Mouse (Mus musculus): ENCODE results near the gene Srp9.

The Srp9 gene

DNA sequence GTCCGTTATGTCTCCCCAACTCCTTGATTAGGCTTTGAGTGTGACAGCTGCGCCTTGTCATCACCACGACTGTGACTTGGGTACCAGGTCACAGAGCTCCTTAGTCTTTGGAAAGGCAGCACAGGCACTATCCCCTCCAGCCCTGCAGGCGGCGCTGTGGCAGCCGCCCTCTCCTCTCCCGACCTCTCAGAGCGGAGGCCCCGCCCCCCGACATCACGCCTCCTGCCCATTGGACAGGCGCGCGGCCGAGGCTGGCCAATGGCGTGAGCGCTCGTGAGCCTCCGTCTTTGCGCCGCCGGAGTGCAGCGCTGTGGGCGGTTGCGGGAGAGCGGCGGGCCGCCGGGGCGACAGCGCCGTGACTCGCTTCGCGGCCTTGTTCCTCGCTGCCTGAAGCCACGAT is at the start of gene Srp9:
Gene Srp9, plus strand, starts transcription at position 232 of the 400 bp plus-strand sequence.
- peak; percentile 93 for DNase-seq (ENCODE audit: extremely low read depth, insufficient read length, low spot score)

DNA sequence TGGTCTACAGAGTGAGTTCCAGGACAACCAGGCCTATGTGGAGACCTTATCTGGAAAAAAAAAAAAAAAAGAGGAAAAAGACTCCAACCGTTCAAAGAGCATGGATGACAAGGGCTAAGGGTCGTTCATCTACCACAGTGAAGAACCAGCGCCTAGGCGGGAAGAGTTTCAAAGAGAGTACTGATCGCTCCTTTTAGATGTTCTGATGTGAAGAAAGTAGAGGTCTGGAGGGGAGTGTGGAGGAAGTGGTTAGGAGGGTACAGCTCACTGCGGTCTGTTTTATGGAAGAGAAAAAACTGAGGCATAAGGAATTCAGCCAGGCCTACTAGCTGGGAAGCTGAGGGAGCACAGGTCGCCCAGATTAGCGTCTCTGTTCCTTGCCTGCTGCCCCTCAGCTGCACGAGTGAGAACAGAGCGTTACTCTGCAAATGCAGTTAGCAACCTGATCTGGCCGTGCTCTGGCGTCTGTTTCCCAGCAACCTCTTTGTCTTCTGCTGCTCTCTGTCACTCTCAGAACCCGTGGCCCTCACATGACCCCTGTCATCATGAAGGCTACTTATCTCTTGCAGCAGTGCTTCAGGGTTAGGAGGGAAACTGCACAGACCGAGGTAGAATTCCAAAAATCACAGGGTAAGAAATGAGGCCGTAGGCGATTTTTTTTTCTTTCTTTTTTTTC is 42.7 kb upstream of the Srp9 start:
- DNase-seq (ENCODE audit: extremely low read depth, insufficient read length, low spot score) = no peak

- DNase-seq (ENCODE audit: extremely low read depth, insufficient read length, low spot score) = no peak
Measured at GRCm38 (mm10) chr1:182083459-182083858, 41.1 kb upstream of the Srp9 start.

DNA sequence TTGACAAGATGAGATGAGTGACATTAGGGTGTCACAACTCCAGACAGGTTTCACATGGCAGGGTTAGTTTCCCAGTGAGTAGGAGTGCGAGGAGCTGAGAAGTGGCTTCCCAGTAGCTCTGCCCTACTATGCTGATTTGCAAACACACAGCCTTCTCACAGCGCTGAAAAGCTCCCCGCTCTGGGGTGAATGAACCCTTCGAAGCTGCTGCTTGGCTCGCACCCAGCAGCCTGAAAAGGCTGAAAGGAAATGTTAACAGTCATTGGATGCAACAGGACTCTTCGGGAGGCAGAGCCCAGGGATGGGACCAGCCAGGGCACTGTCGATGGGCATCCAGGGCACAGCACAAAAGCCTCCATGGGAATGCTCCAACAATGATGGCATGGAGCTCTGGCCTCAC is 37.8 kb upstream of the Srp9 start:
- no peak for DNase-seq (ENCODE audit: extremely low read depth, insufficient read length, low spot score)

- DNase-seq (ENCODE audit: extremely low read depth, insufficient read length, low spot score) = no peak
Measured at GRCm38 (mm10) chr1:182087351-182087750, 37.2 kb upstream of the Srp9 start.

DNA sequence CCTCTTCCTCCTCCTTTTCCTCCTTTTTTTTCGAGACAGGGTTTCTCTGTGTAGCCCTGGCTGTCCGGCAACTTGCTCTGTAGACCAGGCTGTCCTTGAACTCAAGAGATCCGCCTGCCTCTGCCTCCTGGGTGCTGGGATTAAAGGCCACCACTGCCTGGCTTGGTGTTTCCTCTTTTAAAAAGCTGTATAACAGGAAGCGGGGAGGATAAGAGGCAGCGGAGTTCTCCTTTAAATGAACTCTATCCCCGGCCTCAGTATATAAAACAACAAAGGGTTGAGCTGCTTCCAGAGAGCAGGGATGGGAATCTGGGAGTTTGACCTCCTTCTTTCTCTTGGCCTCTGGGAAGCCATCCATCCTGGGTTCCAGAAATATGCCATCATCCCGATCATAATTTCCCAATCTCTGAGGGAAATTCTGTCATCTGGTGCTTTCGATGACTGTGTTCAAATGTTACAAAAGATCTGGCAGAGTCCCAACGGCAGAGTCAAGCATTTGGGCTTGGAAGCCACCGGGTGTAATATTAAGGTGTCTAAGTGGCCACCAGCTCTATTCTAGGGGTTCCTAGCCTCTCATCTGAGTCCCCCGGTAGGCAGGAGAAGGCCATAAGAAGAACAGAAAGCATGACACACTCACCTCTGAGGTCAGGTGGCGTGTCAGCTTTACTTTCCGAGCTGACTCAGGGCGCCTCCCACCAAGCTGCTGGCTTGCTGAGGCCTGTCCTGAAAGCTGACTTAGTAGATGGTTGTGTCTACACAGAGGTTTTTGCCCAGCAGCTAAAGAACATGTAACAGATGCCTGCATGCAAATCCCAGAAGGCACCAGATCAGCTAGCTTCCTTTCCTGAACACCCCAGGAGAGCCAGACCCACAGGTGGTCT is 36.5 kb upstream of the Srp9 start:
- DNase-seq (ENCODE audit: extremely low read depth, insufficient read length, low spot score) = peak; percentile 73

- DNase-seq (ENCODE audit: extremely low read depth, insufficient read length, low spot score) = peak; percentile 50
Measured at GRCm38 (mm10) chr1:182088844-182089418, 35.6 kb upstream of the Srp9 start.

DNA sequence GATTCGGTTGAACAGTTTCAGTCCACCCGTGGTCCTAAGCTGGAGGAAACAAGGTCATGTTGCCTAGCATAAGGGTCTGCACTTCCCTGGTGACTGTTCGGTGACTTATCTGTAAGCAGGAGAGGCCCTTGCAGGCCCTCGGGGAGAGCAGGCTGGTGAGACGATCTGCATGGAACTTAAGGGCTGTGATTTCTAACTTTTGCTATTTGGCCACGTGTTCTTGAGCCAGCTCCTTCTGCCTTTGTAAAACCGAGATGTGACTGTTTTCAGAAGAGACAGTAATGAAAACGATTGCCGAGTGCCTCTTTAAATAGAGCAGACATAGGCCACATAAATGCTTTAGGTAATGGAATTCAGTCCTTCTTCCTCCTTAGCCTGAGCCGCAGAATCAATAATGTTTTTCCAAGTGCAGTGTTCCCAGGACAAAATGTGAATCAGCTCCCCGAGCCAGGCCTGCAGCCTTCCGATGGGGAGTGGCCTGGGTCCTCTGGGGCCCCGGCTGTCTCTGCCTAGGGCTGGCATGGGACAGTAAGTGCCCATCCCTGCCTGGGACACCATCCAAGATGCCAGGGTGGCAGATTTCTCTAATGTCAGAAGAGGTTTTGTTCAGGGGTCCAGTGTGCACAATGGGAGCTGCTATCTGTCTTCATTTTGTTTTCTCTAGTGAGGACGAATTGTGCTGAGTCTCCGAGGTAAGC is 34.8 kb upstream of the Srp9 start:
- DNase-seq (ENCODE audit: extremely low read depth, insufficient read length, low spot score) = peak; percentile 38

- no peak for DNase-seq (ENCODE audit: extremely low read depth, insufficient read length, low spot score)
Measured at GRCm38 (mm10) chr1:182090298-182090677, 34.2 kb upstream of the Srp9 start.

DNA sequence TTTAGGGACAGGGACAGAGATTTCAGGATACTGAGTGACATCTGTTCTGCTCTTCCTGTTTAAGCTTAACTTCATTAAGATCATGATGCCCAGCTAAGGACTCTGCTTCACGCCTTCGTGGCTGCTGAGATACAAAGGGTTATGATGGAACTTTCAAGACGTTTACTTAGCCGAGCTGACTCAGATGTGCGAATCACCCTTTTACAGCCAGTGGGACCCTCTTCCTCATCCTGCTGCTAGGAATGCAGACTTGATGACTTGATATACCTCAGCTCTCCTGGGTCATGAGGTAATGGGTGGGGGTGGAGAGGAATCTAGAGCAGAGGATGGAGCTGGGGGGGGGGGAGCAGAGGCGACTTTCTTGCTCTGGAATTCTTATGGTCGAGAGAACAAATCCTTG is 33.3 kb upstream of the Srp9 start:
- DNase-seq (ENCODE audit: extremely low read depth, insufficient read length, low spot score) = no peak

DNA sequence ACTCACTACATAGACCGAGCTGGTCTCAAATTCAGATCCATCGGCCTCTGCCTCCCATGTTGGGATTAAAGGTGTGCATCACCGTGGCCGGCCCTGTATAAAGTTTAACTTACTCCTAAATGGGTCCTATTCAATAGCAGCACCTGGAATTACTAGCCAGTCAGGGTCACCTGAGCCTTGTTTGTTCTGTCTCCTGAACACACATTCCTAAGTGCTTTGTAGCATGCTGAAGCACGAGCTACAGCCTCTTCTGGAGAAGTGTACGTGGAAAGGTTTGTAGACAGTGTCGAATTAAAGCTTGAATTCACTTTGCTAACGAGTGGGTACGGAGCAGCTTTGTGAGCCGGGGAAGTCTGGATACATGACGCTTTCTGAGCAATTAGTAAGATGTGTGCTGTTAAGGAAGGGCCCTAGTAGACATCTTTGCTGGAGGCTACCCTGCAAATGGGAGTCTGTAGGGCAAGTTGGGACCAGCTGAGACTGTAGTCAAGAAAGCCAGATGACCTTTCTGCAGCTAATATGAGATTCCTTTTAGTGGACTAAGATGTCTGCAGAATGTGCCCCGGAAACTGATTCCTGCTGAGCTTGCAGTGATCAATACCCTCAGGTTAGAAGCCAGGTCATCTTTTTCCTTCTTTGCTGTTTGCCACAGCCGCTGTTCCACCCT is 32.7 kb upstream of the Srp9 start:
- no peak for DNase-seq (ENCODE audit: extremely low read depth, insufficient read length, low spot score)

DNA sequence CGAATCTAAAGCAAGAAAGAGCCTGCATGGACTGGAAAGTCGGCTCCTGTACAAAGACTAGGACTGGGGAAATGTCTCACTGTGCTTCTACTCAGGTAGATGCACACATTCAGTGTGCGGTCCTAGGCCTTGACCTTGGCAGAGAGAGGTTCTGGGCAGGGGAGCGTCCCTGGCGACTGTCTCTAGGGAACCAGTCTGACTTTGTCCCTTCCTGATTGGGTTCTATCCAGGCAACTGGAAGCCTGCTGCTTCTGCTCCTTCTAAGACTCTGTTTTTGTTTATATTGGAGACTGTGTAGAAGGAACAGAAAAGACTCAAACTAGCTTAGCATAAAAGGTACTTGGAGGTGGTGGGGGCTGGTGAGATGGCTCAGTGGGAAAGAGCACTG is 32.1 kb upstream of the Srp9 start:
- DNase-seq (ENCODE audit: extremely low read depth, insufficient read length, low spot score) = no peak

- no peak for DNase-seq (ENCODE audit: extremely low read depth, insufficient read length, low spot score)
Measured at GRCm38 (mm10) chr1:182093407-182093806, 31.1 kb upstream of the Srp9 start.

- no peak for DNase-seq (ENCODE audit: extremely low read depth, insufficient read length, low spot score)
Measured at GRCm38 (mm10) chr1:182094473-182095136, 29.9 kb upstream of the Srp9 start.

DNA sequence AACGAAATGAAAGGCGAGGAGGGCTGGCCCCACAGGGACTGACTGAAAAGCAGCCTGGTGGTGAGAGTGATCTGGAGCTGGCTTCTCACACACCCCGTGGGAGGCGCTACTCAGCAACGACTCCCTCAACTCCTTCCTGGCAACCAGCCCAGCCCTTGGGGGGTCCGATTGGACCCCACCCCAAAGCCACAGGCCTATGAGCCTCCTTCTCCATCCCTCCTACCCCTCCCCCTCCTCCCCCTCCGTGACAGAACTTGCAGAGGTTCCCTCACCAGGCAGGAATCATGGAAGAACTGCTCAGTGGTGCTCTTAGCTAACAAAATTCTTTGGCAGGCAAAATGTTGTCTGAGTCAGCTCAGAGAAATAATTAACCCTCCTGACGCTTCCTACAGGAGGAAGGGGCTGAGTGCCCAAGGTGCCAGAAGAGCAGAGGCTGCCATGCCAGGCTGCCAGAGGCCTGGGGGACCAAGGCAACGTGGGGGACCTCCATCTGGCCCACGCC is 29.2 kb upstream of the Srp9 start:
- peak; percentile 83 for DNase-seq (ENCODE audit: extremely low read depth, insufficient read length, low spot score)

DNA sequence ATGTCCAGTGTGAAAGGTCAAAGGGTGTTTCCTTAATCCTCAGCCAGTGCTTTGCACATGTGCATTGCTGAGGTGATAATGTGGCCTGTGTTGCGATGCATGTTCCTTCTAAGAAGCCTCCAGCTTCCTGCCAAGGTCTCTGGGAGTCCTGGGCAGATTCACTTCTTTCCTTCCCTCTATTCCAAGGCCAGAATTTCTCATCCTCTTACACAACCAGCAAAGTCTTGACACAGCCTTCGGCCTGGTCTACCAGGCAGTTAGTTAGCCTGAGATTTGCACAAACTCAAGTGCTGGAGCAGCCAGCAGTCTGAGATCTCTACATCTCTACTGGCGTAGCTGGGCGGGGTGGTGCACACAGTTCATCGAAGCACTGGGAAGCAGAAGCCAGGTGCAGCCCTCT is 27.8 kb upstream of the Srp9 start:
- no peak for DNase-seq (ENCODE audit: extremely low read depth, insufficient read length, low spot score)

DNA sequence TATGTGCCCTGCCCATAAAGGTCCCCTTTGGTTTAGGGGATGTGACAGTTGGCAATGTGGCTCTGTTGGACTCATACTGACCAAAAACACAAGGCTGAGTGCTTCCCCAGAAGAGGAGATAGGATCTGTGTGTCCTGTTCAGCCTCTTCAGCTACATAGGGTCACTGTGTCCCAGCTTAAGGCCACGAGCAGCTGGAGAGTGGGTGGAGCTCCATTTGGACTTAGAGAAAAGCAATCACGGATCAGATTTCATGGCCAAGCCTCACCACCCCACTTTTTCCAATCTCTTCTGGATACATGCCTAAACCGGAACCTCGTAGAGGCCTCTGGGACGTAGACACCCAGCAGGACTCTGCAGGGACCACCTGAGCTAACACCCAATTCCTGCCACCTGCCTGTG is 25.5 kb upstream of the Srp9 start:
- DNase-seq (ENCODE audit: extremely low read depth, insufficient read length, low spot score) = no peak

DNA sequence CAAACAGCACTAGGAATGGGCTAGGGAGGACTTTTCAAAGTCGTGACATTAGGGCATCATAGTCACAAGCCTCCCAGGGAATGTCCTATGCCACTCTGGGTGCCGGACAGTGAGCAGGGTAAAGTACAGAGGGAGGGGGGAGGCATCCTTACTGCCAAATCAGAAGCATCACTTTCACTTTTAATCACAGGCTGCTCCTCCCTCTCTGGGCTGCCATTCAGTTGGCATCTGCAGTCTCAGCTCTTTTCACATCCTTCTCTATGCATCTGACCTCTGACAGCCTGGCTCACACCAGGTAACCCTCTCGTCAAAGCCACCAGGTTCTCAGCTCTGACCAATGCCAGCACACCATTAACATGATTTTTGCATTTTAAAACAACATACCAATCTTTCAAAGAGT is 24.1 kb upstream of the Srp9 start:
- no peak for DNase-seq (ENCODE audit: extremely low read depth, insufficient read length, low spot score)

DNA sequence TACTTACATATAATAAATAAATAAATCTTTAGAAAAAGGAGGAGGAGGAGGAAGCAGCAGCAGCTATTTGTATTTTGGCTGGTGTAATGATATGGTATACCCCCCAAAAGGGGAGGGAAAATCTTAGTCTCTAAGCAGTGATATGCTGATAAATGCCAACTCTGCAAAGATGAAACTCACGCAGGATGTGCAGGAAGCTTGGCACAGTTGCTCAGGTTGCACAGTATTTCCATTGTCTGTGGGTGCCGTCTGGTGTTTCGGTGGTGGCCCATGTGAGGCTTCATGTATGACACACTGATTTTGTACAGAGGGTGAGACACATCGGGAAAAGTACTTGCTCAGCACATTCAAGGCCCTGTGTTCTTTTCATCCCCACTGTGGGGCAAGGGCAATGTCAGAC is 23.1 kb upstream of the Srp9 start:
- no peak for DNase-seq (ENCODE audit: extremely low read depth, insufficient read length, low spot score)

DNA sequence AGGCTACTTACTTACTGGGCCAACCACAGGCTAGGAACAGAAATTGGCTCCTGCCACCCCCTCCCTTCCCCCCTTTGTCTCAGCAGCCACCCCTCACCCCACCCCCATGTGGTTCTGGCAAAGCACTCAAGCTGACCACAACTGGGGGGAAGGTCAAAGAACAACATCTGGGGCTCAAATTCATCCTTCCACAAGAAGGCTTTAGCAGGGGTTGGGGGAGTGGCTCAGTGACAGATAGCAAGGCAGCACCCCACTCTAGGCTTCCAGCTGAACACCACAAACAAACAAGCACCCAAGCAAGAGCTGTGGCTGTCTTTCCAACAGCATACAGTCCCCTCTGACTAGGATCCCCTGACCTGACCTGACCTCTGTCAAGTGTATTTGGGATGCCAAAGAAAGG is 21.8 kb upstream of the Srp9 start:
- no peak for DNase-seq (ENCODE audit: extremely low read depth, insufficient read length, low spot score)

All from 3134 (cell line).